Mouse (Mus musculus): ENCODE data around the gene Tas2r136.

Gene Tas2r136

DNA sequence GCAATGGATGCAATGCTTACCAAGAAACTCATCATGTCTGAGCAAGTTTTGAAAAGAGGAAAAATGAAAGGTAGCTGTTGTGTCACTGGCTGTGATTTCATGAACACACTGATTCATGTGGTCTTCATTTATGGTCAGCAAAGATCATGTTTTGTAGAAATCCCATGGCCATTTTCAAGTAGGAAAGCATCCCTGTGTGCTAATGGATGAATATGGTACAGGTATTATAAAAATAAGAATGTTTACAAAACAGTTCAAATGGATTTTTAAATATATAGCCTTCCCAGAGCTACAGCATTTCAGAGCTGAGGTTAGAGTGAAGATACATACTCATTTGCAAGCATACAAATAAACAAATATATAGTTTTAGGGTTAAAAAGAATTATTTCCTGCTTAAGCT, at the start of gene Tas2r136:
TSS of gene Tas2r136 (minus strand) at position 101 of the 400 bp plus-strand sequence.
- no peak for DNase-seq

DNA sequence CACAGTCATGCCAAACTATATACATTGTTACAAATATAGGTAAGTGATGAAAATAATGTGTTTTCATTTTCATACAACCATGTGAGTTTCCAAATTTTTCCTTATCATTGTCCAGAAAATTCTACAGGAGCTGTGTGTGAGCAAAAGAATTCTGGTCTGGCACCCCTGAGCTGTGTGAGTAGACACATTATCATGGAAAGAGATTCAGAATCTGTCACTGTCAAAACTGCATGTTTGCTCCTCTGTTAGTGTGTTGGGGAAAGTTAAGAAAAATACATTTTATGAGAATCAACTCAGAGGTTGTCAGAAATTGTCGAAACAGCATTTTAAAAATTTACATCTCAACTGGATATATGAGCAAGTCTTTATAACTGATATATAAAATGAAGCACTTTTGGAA, 24.6 kb upstream of the Tas2r136 start, which contains the start of gene Tas2r117:
TSS of gene Tas2r117 (plus strand) at position 301 of the 400 bp plus-strand sequence.
- no peak for DNase-seq

DNA sequence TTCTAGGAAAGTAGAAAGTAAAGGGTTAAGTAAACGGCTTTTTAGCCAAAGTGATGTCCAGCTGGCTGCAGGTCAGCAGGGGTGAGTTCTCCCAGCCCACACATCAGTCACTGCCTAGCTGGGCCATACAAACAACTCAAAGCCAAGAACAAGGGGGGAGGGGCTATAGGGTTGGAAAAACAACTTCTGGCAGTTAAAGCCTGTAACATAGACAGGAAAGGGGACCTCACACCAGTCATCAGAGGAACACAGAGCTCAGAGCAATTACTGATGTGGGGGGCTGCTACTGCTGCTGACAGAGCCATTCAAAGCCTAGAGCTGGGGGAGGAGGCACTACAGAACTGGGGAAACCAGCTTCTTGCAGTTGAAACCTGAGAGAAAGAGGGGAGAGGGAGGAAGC, 17.4 kb upstream of the Tas2r136 start:
- DNase-seq = no peak

DNA sequence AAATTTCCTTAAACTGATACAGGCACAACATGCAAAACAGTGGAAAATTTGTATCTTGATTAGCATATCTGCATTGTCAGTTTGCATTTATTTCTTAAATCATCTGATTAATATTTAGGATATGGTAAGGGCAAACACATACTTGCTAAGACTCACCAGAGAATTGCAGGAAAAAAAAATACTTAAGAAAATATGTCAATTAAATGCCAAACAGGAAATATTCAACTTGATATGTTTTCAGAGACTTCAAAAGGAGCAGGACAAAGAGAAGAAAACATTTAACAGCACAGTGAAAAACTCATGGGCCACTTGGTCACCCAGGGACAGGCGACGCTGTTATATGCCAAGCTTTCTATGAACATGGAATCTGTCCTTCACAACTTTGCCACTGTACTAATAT, 16.1 kb downstream of the Tas2r136 start, which contains the start of gene Tas2r102:
TSS of gene Tas2r102 (plus strand) at position 301 of the 400 bp plus-strand sequence.
- no peak for DNase-seq

DNA sequence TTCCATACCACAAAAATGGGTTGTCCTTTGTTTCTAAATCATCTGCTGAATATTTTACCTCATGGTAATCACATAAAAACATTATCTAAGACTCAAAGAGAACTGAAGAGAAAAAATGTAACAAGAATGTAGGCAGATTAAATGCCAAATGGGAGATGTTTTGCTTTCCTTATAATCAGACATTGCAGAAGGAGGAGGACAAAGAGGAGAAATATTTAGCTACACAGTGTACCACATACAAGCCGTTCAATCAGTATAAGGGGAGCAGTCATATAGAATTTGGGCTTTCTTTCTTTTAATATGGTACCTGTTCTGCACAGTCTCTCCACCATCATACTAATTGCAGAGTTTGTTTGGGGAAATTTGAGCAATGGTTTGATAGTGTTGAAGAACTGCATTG, 23.5 kb downstream of the Tas2r136 start, which contains the start of gene Tas2r124:
TSS of gene Tas2r124 (plus strand) at position 301 of the 400 bp plus-strand sequence.
- DNase-seq = no peak

DNA sequence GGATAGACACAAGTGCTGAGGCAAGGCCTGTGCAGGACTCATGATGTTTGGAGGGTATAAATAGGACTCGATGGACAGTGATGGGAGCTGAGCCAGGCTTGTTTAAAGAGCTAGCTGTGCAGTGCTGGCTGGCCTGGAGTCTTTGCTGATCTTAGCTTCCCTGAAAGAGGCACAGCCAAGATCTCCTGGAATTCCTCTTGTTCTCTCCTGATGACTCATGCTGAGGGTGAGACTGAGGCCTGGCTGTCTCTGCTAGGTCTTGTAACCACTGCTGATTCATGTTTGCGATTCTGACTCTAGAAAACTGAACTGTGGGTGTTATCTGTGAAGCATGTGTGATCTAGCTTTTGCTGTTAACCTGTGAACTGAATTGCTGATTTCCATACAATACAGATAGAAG, 27.8 kb downstream of the Tas2r136 start:
- DNase-seq = no peak

DNA sequence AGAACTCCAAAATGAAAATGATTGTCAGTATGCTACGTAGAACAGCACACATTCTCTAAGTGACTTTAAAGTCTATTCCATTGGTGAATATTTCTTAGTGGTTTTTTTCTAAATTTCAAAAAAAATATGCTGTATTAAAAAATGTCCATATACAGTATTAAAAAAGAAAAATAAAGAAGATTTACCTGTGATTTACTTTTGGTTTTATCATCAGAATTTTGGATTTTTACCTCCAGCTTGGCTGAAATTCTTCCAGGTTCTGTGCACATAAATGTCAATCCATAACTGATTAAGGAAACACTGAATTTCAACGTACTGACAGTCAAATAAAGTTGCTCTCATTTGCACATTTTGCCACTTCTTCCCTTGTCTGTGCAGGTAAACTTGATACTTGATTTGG, 40.0 kb downstream of the Tas2r136 start, which contains the start of gene Tas2r115:
TSS of gene Tas2r115 (minus strand) at position 101 of the 400 bp plus-strand sequence.
- no peak for DNase-seq
